Mouse (Mus musculus) small intestine, adult 2 months (tissue): ENCODE data around the gene Ms4a4d.

Experiments
- CTCF ChIP-seq: fragments of 200-500 bp; IDR thresholded peaks from 2 replicates; pipeline ENCODE4 v1.5.1; 2012; ENCODE audit warnings: low read depth, mild to moderate bottlenecking, control low read depth, inconsistent platforms, low read length, moderate library complexity, mixed read lengths; ENCODE audit not compliant: insufficient replicate concordance, insufficient read length; ENCODE audit errors: extremely low read depth
- POLR2A ChIP-seq: fragments of 200-500 bp; IDR thresholded peaks from 2 replicates; pipeline ENCODE4 v1.6.1; 2012; ENCODE audit warnings: low read depth, mild to moderate bottlenecking, control low read depth, inconsistent platforms, low read length, moderate library complexity

GRCm38 (mm10) chr19:11589205-11589604 lies 52.6 kb downstream of the Ms4a4d start:
- no peak for TF ChIP-seq CTCF
- TF ChIP-seq POLR2A, result no peak
